Mouse (Mus musculus) kidney, embryonic 15.5 days (tissue): ENCODE data around the gene Arl15. TPM values are rescaled to one million over a fixed set of nuclear protein-coding genes. Genes with fewer than 3 reads are reported as not detected.

ENCODE experiments used
- ATAC-seq: fragments of 200-750 bp; cut with Nextera tagmentation; replicated peaks from 2 replicates; pipeline ENCODE4 v1.8.0; 2017; ENCODE audit warnings: moderate TSS enrichment; ENCODE audit not compliant: low FRiP score
- H3K27ac ChIP-seq: fragments of 300-500 bp; sonication (generic); 2 replicates; pipeline ENCODE4 v1.5.1; 2015; ENCODE audit warnings: mild to moderate bottlenecking, inconsistent platforms
- H3K27me3 ChIP-seq: fragments of 300-500 bp; sonication (generic); 2 replicates; pipeline ENCODE4 v1.6.1; 2015; ENCODE audit warnings: inconsistent platforms
- H3K36me3 ChIP-seq: fragments of 300-500 bp; sonication (generic); 2 replicates; pipeline ENCODE4 v1.6.1; 2015; ENCODE audit warnings: inconsistent platforms
- H3K4me1 ChIP-seq: fragments of 300-500 bp; sonication (generic); 2 replicates; pipeline ENCODE4 v1.6.1; 2015; ENCODE audit warnings: inconsistent platforms
- H3K4me2 ChIP-seq: fragments of 300-500 bp; sonication (generic); 2 replicates; pipeline ENCODE4 v1.6.1; 2015; ENCODE audit warnings: moderate library complexity, mild to moderate bottlenecking, inconsistent platforms
- H3K4me3 ChIP-seq: fragments of 300-500 bp; sonication (generic); replicated peaks from 2 replicates; pipeline ENCODE4 v1.5.1; 2015; ENCODE audit warnings: mild to moderate bottlenecking, inconsistent platforms
- H3K9ac ChIP-seq: fragments of 300-500 bp; sonication (generic); 2 replicates; pipeline ENCODE4 v1.6.1; 2015; ENCODE audit warnings: mild to moderate bottlenecking, inconsistent platforms
- H3K9me3 ChIP-seq: fragments of 300-500 bp; sonication (generic); replicated peaks from 2 replicates; pipeline ENCODE4 v1.6.1; 2016; ENCODE audit warnings: inconsistent platforms
- WGBS: fragments of 180-500 bp; shearing (Covaris S2); methylation state at CpG from one replicate; pipeline ENCODE4 v1.1.7; 2015; ENCODE audit warnings: mixed read lengths; 5-methylcytosine and 5-hydroxymethylcytosine counted together
- polyA plus RNA-seq: library from polyadenylated mRNA; unstranded; fragments of >200 nt; fragmentation: Nextera tagmentation; extraction: Ambion mirVana; gene quantifications from 2 replicates; pipeline ENCODE4 v1.2.1, GENCODE M21; 2015

Gene Arl15
- polyA plus RNA-seq, 1 experiment from 2014 or later, result 14.1 TPM

- H3K4me3 ChIP-seq, result no peak overlapping the region
- no peaks in the 10 kb centered on the region for H3K27me3 ChIP-seq
- WGBS, result 62% methylated on average over 6 of the region's 6 CpGs
- 0 out of 2 replicates have a peak, but pooled peaks have one; percentile 34 for ATAC-seq
- no peak overlapping the region for H3K4me2 ChIP-seq
- H3K9ac ChIP-seq, result no peak overlapping the region
- H3K9me3 ChIP-seq, result no peaks in the 10 kb centered on the region
- 0 out of 2 replicates have a peak, but pooled peaks cover 5% of the 10 kb centered on the region for H3K4me1 ChIP-seq
- H3K36me3 ChIP-seq, result no peaks in the 10 kb centered on the region
- H3K27ac ChIP-seq, result no peak overlapping the region
Measured at GRCm38 (mm10) chr13:113832947-113833346, 38.6 kb downstream of the Arl15 start.

DNA sequence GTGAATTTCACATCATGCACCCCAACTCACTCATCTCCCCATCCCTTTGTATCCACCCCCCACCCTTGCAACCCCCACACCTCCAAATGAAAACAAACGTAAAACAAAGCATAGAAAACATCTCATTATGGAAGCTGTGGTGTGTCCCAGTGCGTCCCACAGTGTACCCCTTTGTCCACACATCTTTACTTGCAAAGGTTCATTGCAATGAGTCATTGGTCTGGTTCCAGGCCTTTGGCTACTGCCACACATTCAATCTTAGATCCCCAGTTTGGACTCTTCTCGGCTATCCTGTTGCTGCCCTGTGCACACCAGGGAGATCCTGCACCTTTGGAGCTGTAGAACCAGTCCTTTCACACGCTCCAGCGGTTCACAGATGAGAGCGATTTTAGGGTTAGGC lies 41.6 kb downstream of the Arl15 start:
- Histone ChIP-seq H3K4me2 (no peak overlapping the region), H3K4me1 (0 out of 2 replicates have a peak, but pooled peaks cover 5% of the 10 kb centered on the region), H3K27ac (no peak overlapping the region), H3K9me3 (no peaks in the 10 kb centered on the region; the same call in 1 of the 2 replicates), H3K36me3 (peaks cover 12% of the 10 kb centered on the region; the same call in 1 of the 2 replicates), H3K9ac (no peak overlapping the region), H3K27me3 (no peaks in the 10 kb centered on the region), H3K4me3 (no peak overlapping the region)
- 85% methylated on average over 6 of the region's 6 CpGs for WGBS
- no peak for ATAC-seq

- Histone ChIP-seq H3K4me2 (no peak overlapping the region), H3K9ac (no peak overlapping the region), H3K27me3 (no peaks in the 10 kb centered on the region), H3K36me3 (peaks cover 12% of the 10 kb centered on the region; the same call in 1 of the 2 replicates), H3K4me1 (peaks cover 13% of the 10 kb centered on the region), H3K27ac (0 out of 2 replicates have a peak overlapping the region, but pooled peaks have one; percentile 27), H3K9me3 (no peaks in the 10 kb centered on the region; the same call in 1 of the 2 replicates), H3K4me3 (no peak overlapping the region)
- ATAC-seq, result peak; percentile 10; the same call in 1 of the 2 replicates
- 77% methylated on average over 16 of the region's 16 CpGs for WGBS
Measured at GRCm38 (mm10) chr13:113838601-113839576, 44.6 kb downstream of the Arl15 start.

GRCm38 (mm10) chr13:113840421-113840820 lies 46.1 kb downstream of the Arl15 start:
- Histone ChIP-seq H3K36me3 (peaks cover 12% of the 10 kb centered on the region; the same call in 1 of the 2 replicates), H3K4me3 (no peak overlapping the region), H3K9me3 (no peaks in the 10 kb centered on the region; the same call in 1 of the 2 replicates), H3K27ac (no peak overlapping the region), H3K4me1 (peaks cover 19% of the 10 kb centered on the region), H3K4me2 (no peak overlapping the region), H3K9ac (no peak overlapping the region), H3K27me3 (no peaks in the 10 kb centered on the region)
- 86% methylated on average over 6 of the region's 6 CpGs for WGBS
- no peak for ATAC-seq

DNA sequence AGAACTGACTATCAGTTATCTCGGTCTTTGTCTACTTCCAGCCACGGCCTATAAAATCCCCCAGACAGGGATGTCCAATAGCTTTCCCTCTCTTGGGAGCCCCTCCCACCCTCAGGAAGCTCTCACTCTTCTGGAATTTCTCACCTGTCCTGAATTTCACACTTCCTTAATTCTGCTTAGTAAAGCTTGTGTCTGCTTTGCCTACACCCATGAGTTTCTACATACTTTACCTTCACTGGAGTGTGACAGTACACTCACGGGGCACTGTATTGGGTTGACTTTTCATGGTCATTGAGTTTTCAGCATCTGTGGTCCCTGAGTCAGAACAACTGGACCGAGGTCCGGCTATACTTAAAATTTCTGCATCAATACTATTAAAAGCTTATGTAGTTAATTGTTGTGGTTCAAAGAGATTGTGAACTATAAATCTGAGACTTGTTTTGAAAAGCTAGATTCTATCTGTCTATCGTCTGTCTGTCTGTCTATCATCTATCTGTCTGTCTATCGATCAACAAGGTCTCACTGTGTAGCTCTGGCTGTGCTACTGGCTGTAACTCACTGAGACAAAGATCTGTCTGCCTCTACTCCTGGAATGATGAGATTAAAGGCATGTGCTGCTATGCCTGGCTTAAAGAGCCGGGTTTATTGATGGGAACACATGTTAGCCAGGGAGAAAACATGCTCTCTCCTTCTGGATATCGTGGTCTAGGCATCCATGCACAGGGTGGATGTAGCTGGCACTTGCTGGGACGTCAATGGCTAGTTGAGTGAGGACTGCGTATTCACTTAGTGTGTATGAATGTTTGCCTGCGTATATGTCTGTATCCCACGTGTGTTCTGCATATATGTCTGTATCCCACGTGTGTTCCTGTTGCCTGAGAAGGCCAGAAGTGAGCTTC lies 48.4 kb downstream of the Arl15 start:
- Histone ChIP-seq H3K27ac (peak overlapping the region; percentile 70; the same call in 1 of the 2 replicates), H3K9me3 (no peaks in the 10 kb centered on the region; the same call in 1 of the 2 replicates), H3K9ac (no peak overlapping the region), H3K36me3 (peaks cover 12% of the 10 kb centered on the region; the same call in 1 of the 2 replicates), H3K4me2 (peak overlapping the region; percentile 16; the same call in 1 of the 2 replicates), H3K4me1 (peaks cover 34% of the 10 kb centered on the region), H3K27me3 (no peaks in the 10 kb centered on the region), H3K4me3 (no peak overlapping the region)
- ATAC-seq, result peak; percentile 81
- WGBS, result 67% methylated on average over 14 of the region's 14 CpGs

DNA sequence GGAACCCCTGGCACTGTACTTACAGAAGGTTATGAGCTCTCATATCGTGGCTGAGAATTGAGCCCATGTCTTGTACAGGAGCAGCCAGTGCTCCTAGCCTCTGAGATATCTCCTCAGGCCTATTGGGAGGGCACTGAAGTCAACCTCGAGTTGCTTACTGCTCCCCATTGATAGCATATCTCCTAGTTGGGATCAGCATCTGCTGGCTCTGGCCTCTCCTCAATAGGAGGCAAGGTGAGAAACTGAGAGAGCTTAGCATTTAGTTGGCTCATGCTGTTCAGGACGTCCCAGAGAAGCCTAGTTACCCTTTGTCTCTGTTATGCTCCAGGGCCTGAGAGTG lies 49.0 kb downstream of the Arl15 start:
- Histone ChIP-seq H3K27ac (0 out of 2 replicates have a peak overlapping the region, but pooled peaks have one; percentile 19), H3K36me3 (peaks cover 12% of the 10 kb centered on the region; the same call in 1 of the 2 replicates), H3K4me1 (peaks cover 34% of the 10 kb centered on the region), H3K9ac (no peak overlapping the region), H3K9me3 (no peaks in the 10 kb centered on the region; the same call in 1 of the 2 replicates), H3K4me3 (no peak overlapping the region), H3K4me2 (no peak overlapping the region), H3K27me3 (no peaks in the 10 kb centered on the region)
- ATAC-seq, result 0 out of 2 replicates have a peak, but pooled peaks have one; percentile 22
- WGBS, result 82% methylated on average over 3 of the region's 3 CpGs

DNA sequence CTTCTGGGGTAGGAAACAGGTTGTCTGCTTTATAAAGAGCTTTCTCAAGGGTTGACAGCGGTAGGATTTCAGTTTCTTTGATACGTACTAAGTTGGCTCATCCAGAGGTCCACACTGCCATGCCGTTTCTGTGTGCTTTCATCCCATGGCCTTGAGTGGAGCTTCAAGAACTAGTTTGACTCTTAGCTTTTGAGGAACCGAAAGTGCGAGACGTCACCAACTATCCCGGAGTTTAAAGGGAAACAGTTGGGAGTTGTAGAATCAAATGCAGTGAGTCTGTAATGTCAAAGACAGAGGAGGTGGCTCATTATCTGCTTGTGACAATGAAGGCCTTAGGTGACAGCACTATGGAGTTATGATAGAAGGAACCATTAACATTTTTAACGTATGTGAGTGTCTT lies 49.6 kb downstream of the Arl15 start:
- no peak overlapping the region for H3K27ac ChIP-seq
- peaks cover 11% of the 10 kb centered on the region; the same call in 1 of the 2 replicates for H3K36me3 ChIP-seq
- H3K9ac ChIP-seq, result no peak overlapping the region
- H3K27me3 ChIP-seq, result no peaks in the 10 kb centered on the region
- 94% methylated on average over 8 of the region's 8 CpGs for WGBS
- no peaks in the 10 kb centered on the region; the same call in 1 of the 2 replicates for H3K9me3 ChIP-seq
- no peak overlapping the region for H3K4me3 ChIP-seq
- H3K4me1 ChIP-seq, result peaks cover 34% of the 10 kb centered on the region
- no peak for ATAC-seq
- H3K4me2 ChIP-seq, result no peak overlapping the region

DNA sequence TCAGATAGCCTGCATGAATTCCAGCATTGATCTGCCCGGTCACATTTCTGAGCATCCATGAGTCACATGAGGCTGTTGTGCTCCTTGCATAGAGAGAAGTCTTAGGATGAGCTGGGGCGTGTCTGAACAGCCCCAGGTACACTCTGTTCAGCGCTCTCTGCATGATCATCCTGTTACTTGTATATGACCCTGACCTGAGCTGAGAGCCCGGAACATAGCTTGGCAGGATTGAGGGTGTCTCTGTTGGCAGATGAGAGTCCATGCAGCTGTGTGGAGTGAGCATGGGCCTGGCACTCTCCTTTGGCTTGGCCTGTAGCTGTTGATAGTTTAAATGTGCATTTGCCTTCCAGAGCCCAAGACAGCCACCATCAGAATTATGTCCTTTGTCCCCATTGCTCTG lies 50.4 kb downstream of the Arl15 start:
- Histone ChIP-seq H3K4me1 (peaks cover 34% of the 10 kb centered on the region), H3K4me2 (no peak overlapping the region), H3K36me3 (peaks cover 11% of the 10 kb centered on the region), H3K27ac (peak overlapping the region; percentile 41; the same call in 1 of the 2 replicates), H3K4me3 (no peak overlapping the region), H3K9me3 (no peaks in the 10 kb centered on the region), H3K9ac (no peak overlapping the region), H3K27me3 (no peaks in the 10 kb centered on the region)
- WGBS, result 73% methylated on average over 4 of the region's 4 CpGs
- ATAC-seq, result no peak

DNA sequence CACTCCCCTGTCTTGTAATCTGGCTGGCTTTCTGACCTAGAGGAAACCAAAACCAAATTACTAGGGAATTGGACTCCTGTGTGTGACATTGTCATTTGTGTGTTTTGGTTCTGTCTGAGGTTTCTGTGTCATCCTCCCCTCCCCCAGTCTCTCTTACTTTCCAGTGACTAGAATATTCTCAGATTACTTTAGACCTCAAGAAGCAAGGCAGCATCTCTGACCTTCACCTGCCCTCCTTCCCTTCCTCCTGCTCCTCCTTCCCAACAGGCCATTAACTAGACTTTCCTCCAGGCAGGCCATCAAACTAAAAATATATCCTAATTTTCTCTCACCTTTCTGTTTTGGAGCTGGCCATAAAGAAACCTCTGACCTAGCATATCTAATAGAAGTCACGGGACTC lies 50.9 kb downstream of the Arl15 start:
- no peak overlapping the region for H3K9ac ChIP-seq
- no peaks in the 10 kb centered on the region for H3K27me3 ChIP-seq
- H3K4me2 ChIP-seq, result no peak overlapping the region
- H3K4me1 ChIP-seq, result peaks cover 34% of the 10 kb centered on the region
- ATAC-seq, result peak; percentile 37
- peaks cover 14% of the 10 kb centered on the region for H3K36me3 ChIP-seq
- H3K9me3 ChIP-seq, result no peaks in the 10 kb centered on the region
- no peak overlapping the region for H3K4me3 ChIP-seq
- WGBS, result 29% methylated on average over 1 of the region's 1 CpGs
- H3K27ac ChIP-seq, result peak overlapping the region; percentile 75

- H3K36me3 ChIP-seq, result peaks cover 11% of the 10 kb centered on the region
- H3K27me3 ChIP-seq, result no peaks in the 10 kb centered on the region
- no peak overlapping the region for H3K4me2 ChIP-seq
- no peaks in the 10 kb centered on the region for H3K9me3 ChIP-seq
- H3K4me1 ChIP-seq, result peaks cover 43% of the 10 kb centered on the region
- H3K27ac ChIP-seq, result peak overlapping the region; percentile 18; the same call in 1 of the 2 replicates
- no peak overlapping the region for H3K4me3 ChIP-seq
- no peak overlapping the region for H3K9ac ChIP-seq
- ATAC-seq, result no peak
- WGBS, result 68% methylated on average over 10 of the region's 10 CpGs
Measured at GRCm38 (mm10) chr13:113846413-113846812, 52.1 kb downstream of the Arl15 start.

- Histone ChIP-seq H3K4me2 (no peak overlapping the region), H3K9ac (no peak overlapping the region), H3K9me3 (no peaks in the 10 kb centered on the region), H3K4me3 (no peak overlapping the region), H3K4me1 (peaks cover 36% of the 10 kb centered on the region), H3K27me3 (no peaks in the 10 kb centered on the region), H3K27ac (no peak overlapping the region), H3K36me3 (peaks cover 11% of the 10 kb centered on the region)
- ATAC-seq, result peak; percentile 30; the same call in 1 of the 2 replicates
- 65% methylated on average over 8 of the region's 8 CpGs for WGBS
Measured at GRCm38 (mm10) chr13:113850431-113851034, 56.2 kb downstream of the Arl15 start.
